Mouse (Mus musculus): ENCODE measurements around the gene Lipe. TPM values are rescaled to one million over a fixed set of nuclear protein-coding genes. Genes with fewer than 3 reads are reported as not detected.

Lipe gene
- polyA plus RNA-seq, 1 experiment, result 9.9 TPM

GRCm38 (mm10) chr7:25388916-25389315, 9.6 kb downstream of the Lipe start:
- DNase-seq (ENCODE audit: extremely low spot score in 1 of 2, low spot score in 1 of 2), result no peak

GRCm38 (mm10) chr7:25387811-25388440, 10.6 kb downstream of the Lipe start:
- no peak for DNase-seq (ENCODE audit: extremely low spot score in 1 of 2, low spot score in 1 of 2)

GRCm38 (mm10) chr7:25385850-25386555, 12.5 kb downstream of the Lipe start:
- no peak for DNase-seq (ENCODE audit: extremely low spot score in 1 of 2, low spot score in 1 of 2)

- no peak for DNase-seq (ENCODE audit: extremely low spot score in 1 of 2, low spot score in 1 of 2)
These were observed 13.3 kb downstream of the Lipe start for GRCm38 (mm10) chr7:25385259-25385658.

GRCm38 (mm10) chr7:25384818-25385217, 13.7 kb downstream of the Lipe start:
- DNase-seq (ENCODE audit: extremely low spot score in 1 of 2, low spot score in 1 of 2), result no peak

GRCm38 (mm10) chr7:25384318-25384717, 14.2 kb downstream of the Lipe start:
- DNase-seq (ENCODE audit: extremely low spot score in 1 of 2, low spot score in 1 of 2), result no peak

GRCm38 (mm10) chr7:25383891-25384290, 14.6 kb downstream of the Lipe start:
- DNase-seq (ENCODE audit: extremely low spot score in 1 of 2, low spot score in 1 of 2), result no peak

- no peak for DNase-seq (ENCODE audit: extremely low spot score in 1 of 2, low spot score in 1 of 2)
These were observed 15.1 kb downstream of the Lipe start for GRCm38 (mm10) chr7:25383385-25383784.

GRCm38 (mm10) chr7:25382541-25382940, 16.0 kb downstream of the Lipe start:
- DNase-seq (ENCODE audit: extremely low spot score in 1 of 2, low spot score in 1 of 2), result no peak

GRCm38 (mm10) chr7:25381284-25381680, 17.2 kb downstream of the Lipe start:
- no peak for DNase-seq (ENCODE audit: extremely low spot score in 1 of 2, low spot score in 1 of 2)

- no peak for DNase-seq (ENCODE audit: extremely low spot score in 1 of 2, low spot score in 1 of 2)
These were observed 17.9 kb downstream of the Lipe start for GRCm38 (mm10) chr7:25380392-25381283.

- DNase-seq (ENCODE audit: extremely low spot score in 1 of 2, low spot score in 1 of 2), result peak in 1 of 2 experiments; percentile 67
These were observed 18.8 kb downstream of the Lipe start for GRCm38 (mm10) chr7:25379551-25380351.

- no peak for DNase-seq (ENCODE audit: extremely low spot score in 1 of 2, low spot score in 1 of 2)
These were observed 20.1 kb downstream of the Lipe start for GRCm38 (mm10) chr7:25378181-25379100.

- no peak for DNase-seq (ENCODE audit: extremely low spot score in 1 of 2, low spot score in 1 of 2)
These were observed 21.3 kb downstream of the Lipe start for GRCm38 (mm10) chr7:25377100-25377700.

GRCm38 (mm10) chr7:25376556-25376955, 22.0 kb downstream of the Lipe start:
- peak; percentile 90 to 97 for DNase-seq (ENCODE audit: extremely low spot score in 1 of 2, low spot score in 1 of 2)

- DNase-seq (ENCODE audit: extremely low spot score in 1 of 2, low spot score in 1 of 2), result no peak
These were observed 26.1 kb downstream of the Lipe start for GRCm38 (mm10) chr7:25372441-25372840.

- DNase-seq (ENCODE audit: extremely low spot score in 1 of 2, low spot score in 1 of 2), result no peak
These were observed 29.3 kb downstream of the Lipe start, which contains the start of gene Cnfn for GRCm38 (mm10) chr7:25369058-25369749. Gene Cnfn, minus strand, starts transcription at chr7:25369724.

GRCm38 (mm10) chr7:25368333-25368732, 30.2 kb downstream of the Lipe start:
- no peak for DNase-seq (ENCODE audit: extremely low spot score in 1 of 2, low spot score in 1 of 2)

Data from frontal cortex, adult 2 months (tissue).